Mouse (Mus musculus): Measurements from ENCODE around the gene Ltbp1.

- no peak for TF ChIP-seq E2F4 (IDR thresholded peaks at IDR 0.05; ENCODE audit: borderline replicate concordance, low read depth, low read length)
- no peak for TF ChIP-seq JUND (IDR thresholded peaks at IDR 0.05; ENCODE audit: low read depth, low read length)
Observed at GRCm38 (mm10) chr17:75436095-75436494, 430.7 kb downstream of the Ltbp1 start.

All from MEL (cell line).